In genomic region chr17:66399780-66400179, GRCm38 (mm10) we compare ENCODE assay signal across 26 mouse cellular contexts. TPM values are rescaled to one million over a fixed set of nuclear protein-coding genes. Genes with fewer than 3 reads are reported as not detected.
A peak's percentile ranks its signal among the peaks of the same experiment; 100 is the strongest.
DNase-seq lines count a peak whose midpoint lies in the region; ATAC-seq and TF ChIP-seq lines count a peak whose summit lies in the region.
"Had no signal": no experiment of that assay in that cellular context is flagged by ENCODE, and none has a peak within 500 bp of the region (broad histone marks: within the 10 kb centered on the region; RNA-seq: fewer than 3 reads in every experiment).

No protein-coding gene starts in this region.

- H3K9ac ChIP-seq in intestine, embryonic 14.5 days (ENCODE audit: low read length), result no peak overlapping the region
- no peak overlapping the region for H3K9ac ChIP-seq in intestine, postnatal 0 days (ENCODE audit: low read depth, low read length)
- no peak overlapping the region for H3K9ac ChIP-seq in stomach, embryonic 14.5 days (replicated peaks; ENCODE audit: low read depth, low read length)
- H3K9ac ChIP-seq in stomach, postnatal 0 days (ENCODE audit: low read length), result no peak overlapping the region
- H3K9ac ChIP-seq in stomach, embryonic 15.5 days, result no peak overlapping the region
- H3K9ac ChIP-seq: embryonic facial prominence, embryonic 12.5 days; forebrain, embryonic 12.5 days had no signal

- H3K4me3 ChIP-seq in intestine, embryonic 14.5 days (ENCODE audit: low read depth, low read length), result no peak overlapping the region
- no peak overlapping the region for H3K4me3 ChIP-seq in intestine, postnatal 0 days (ENCODE audit: low read depth, low read length)
- no peak overlapping the region for H3K4me3 ChIP-seq in stomach, embryonic 14.5 days (ENCODE audit: low read depth, low read length)
- H3K4me3 ChIP-seq in stomach, postnatal 0 days (ENCODE audit: low read depth, low read length), result no peak overlapping the region
- H3K4me3 ChIP-seq in stomach, embryonic 15.5 days (replicated peaks), result no peak overlapping the region
- no peak overlapping the region for H3K4me3 ChIP-seq in heart, embryonic 10.5 days
- H3K4me3 ChIP-seq: embryonic facial prominence, embryonic 10.5 days; embryonic facial prominence, embryonic 12.5 days; forebrain, embryonic 10.5 days; forebrain, embryonic 12.5 days had no signal

- H3K4me2 ChIP-seq in intestine, embryonic 14.5 days (ENCODE audit: low read length), result no peak overlapping the region
- no peak overlapping the region for H3K4me2 ChIP-seq in intestine, postnatal 0 days (replicated peaks; ENCODE audit: low read depth)
- H3K4me2 ChIP-seq in stomach, embryonic 14.5 days (replicated peaks; ENCODE audit: low read depth, low read length), result no peak overlapping the region
- no peak overlapping the region for H3K4me2 ChIP-seq in stomach, postnatal 0 days (replicated peaks; ENCODE audit: low read depth)
- no peak overlapping the region for H3K4me2 ChIP-seq in stomach, embryonic 15.5 days
- H3K4me2 ChIP-seq: embryonic facial prominence, embryonic 12.5 days; forebrain, embryonic 12.5 days had no signal

- no peak for DNase-seq in intestine, embryonic 14.5 days (ENCODE audit: low spot score)
- DNase-seq in stomach, postnatal 0 days (ENCODE audit: low spot score), result no peak
- DNase-seq in heart, embryonic 10.5 days (ENCODE audit: low spot score), result no peak
- DNase-seq: adrenal gland, adult 8-10 months; adrenal gland, postnatal 14 days; adrenal gland, postnatal 36 days; B cell, adult 2 months; cerebellum, adult 11-12 months; cerebellum, adult 2 months; cerebellum, adult 9-10 months; cerebellum, postnatal 10 days; cerebellum, postnatal 25 days had no signal

- no peak for ATAC-seq in intestine, embryonic 14.5 days (replicated peaks; ENCODE audit: low FRiP score, low TSS enrichment, low read depth)
- no peak for ATAC-seq in intestine, postnatal 0 days
- ATAC-seq in stomach, embryonic 14.5 days (ENCODE audit: insufficient number of reproducible peaks, insufficient read depth, low FRiP score, low read depth), result no peak
- ATAC-seq in stomach, postnatal 0 days (ENCODE audit: low FRiP score, low TSS enrichment), result no peak
- peak; percentile 39; the same call in 1 of the 2 replicates for ATAC-seq in stomach, embryonic 15.5 days (ENCODE audit: insufficient read depth, low FRiP score, low read depth)
- no peak for ATAC-seq in erythroid progenitor cell, adult 5-6 weeks (replicated peaks; ENCODE audit: low FRiP score, poor library complexity, severe bottlenecking)
- ATAC-seq: activated CD4-positive, CD25-positive, alpha-beta regulatory T cell, adult 4 months; CD4-positive, CD25-positive, alpha-beta regulatory T cell, adult 4 months; forebrain, embryonic 14.5 days; Patski had no signal

- peak overlapping the region; percentile 0; the same call in 1 of the 2 replicates for H3K27ac ChIP-seq in intestine, embryonic 14.5 days (ENCODE audit: low read depth)
- H3K27ac ChIP-seq in intestine, postnatal 0 days (ENCODE audit: low read depth, low read length), result no peak overlapping the region
- peak overlapping the region; percentile 41; the same call in 1 of the 2 replicates for H3K27ac ChIP-seq in stomach, embryonic 14.5 days (ENCODE audit: low read length)
- H3K27ac ChIP-seq in stomach, postnatal 0 days (replicated peaks), result no peak overlapping the region
- peak overlapping the region; percentile 48; the same call in 1 of the 2 replicates for H3K27ac ChIP-seq in stomach, embryonic 15.5 days
- H3K27ac ChIP-seq in heart, embryonic 10.5 days, result no peak overlapping the region
- H3K27ac ChIP-seq: embryonic facial prominence, embryonic 10.5 days; embryonic facial prominence, embryonic 12.5 days; forebrain, embryonic 10.5 days; forebrain, embryonic 12.5 days had no signal

- no peak for TF ChIP-seq EP300 in stomach, postnatal 0 days (optimal IDR thresholded peaks at IDR 0.05)

- peaks cover 7% of the 10 kb centered on the region for H3K4me1 ChIP-seq in intestine, embryonic 14.5 days (replicated peaks; ENCODE audit: control insufficient read depth, insufficient read depth, low read length)
- no peaks in the 10 kb centered on the region for H3K4me1 ChIP-seq in intestine, postnatal 0 days (replicated peaks; ENCODE audit: control insufficient read depth, insufficient read depth, low read length)
- H3K4me1 ChIP-seq in stomach, embryonic 14.5 days (ENCODE audit: control insufficient read depth, insufficient read depth, low read length), result peaks cover 8% of the 10 kb centered on the region
- no peaks in the 10 kb centered on the region for H3K4me1 ChIP-seq in stomach, postnatal 0 days (replicated peaks; ENCODE audit: control insufficient read depth, insufficient read depth)
- H3K4me1 ChIP-seq in stomach, embryonic 15.5 days, result no peaks in the 10 kb centered on the region
- H3K4me1 ChIP-seq in heart, embryonic 10.5 days, result peaks cover 34% of the 10 kb centered on the region

- H3K36me3 ChIP-seq in intestine, embryonic 14.5 days (ENCODE audit: control insufficient read depth, insufficient read depth, low read length), result no peaks in the 10 kb centered on the region
- H3K36me3 ChIP-seq in intestine, postnatal 0 days (ENCODE audit: control insufficient read depth, insufficient read depth), result no peaks in the 10 kb centered on the region
- H3K36me3 ChIP-seq in stomach, embryonic 14.5 days (ENCODE audit: control insufficient read depth, insufficient read depth, low read length), result no peaks in the 10 kb centered on the region
- H3K36me3 ChIP-seq in stomach, postnatal 0 days (ENCODE audit: control insufficient read depth, insufficient read depth, low read length), result no peaks in the 10 kb centered on the region
- H3K36me3 ChIP-seq in stomach, embryonic 15.5 days, result no peaks in the 10 kb centered on the region
- H3K36me3 ChIP-seq in heart, embryonic 10.5 days, result 0 out of 2 replicates have a peak, but pooled peaks cover 2% of the 10 kb centered on the region
- H3K36me3 ChIP-seq: embryonic facial prominence, embryonic 12.5 days; G1E had no signal

- H3K27me3 ChIP-seq in intestine, embryonic 14.5 days (replicated peaks; ENCODE audit: control insufficient read depth, insufficient read depth, low read length), result 0 out of 2 replicates have a peak, but pooled peaks cover 1% of the 10 kb centered on the region
- H3K27me3 ChIP-seq in intestine, postnatal 0 days (replicated peaks; ENCODE audit: control insufficient read depth, insufficient read depth, low read length), result no peaks in the 10 kb centered on the region
- H3K27me3 ChIP-seq in stomach, embryonic 14.5 days (ENCODE audit: control insufficient read depth, insufficient read depth, low read length), result no peaks in the 10 kb centered on the region
- no peaks in the 10 kb centered on the region for H3K27me3 ChIP-seq in stomach, postnatal 0 days (ENCODE audit: control insufficient read depth, insufficient read depth, low read length)
- no peaks in the 10 kb centered on the region; the same call in 1 of the 2 replicates for H3K27me3 ChIP-seq in stomach, embryonic 15.5 days (replicated peaks)
- H3K27me3 ChIP-seq in heart, embryonic 10.5 days (ENCODE audit: insufficient read depth, poor library complexity, severe bottlenecking), result no peaks in the 10 kb centered on the region
- H3K27me3 ChIP-seq: CH12.LX; embryonic facial prominence, embryonic 12.5 days; Patski had no signal

- TF ChIP-seq CTCF in intestine, postnatal 0 days (IDR thresholded peaks at IDR 0.05; ENCODE audit: low read depth), result no peak
- TF ChIP-seq CTCF in stomach, postnatal 0 days (IDR thresholded peaks at IDR 0.05; ENCODE audit: low read depth), result no peak

- 0 out of 2 replicates have a peak, but pooled peaks cover 3% of the 10 kb centered on the region for H3K9me3 ChIP-seq in intestine, embryonic 14.5 days (ENCODE audit: control insufficient read depth, low read length)
- no peaks in the 10 kb centered on the region for H3K9me3 ChIP-seq in intestine, postnatal 0 days (ENCODE audit: control insufficient read depth)
- H3K9me3 ChIP-seq in stomach, embryonic 14.5 days (ENCODE audit: control insufficient read depth, low read depth, low read length), result no peaks in the 10 kb centered on the region
- H3K9me3 ChIP-seq in stomach, postnatal 0 days (ENCODE audit: control insufficient read depth, low read length), result no peaks in the 10 kb centered on the region
- no peaks in the 10 kb centered on the region for H3K9me3 ChIP-seq in stomach, embryonic 15.5 days
- 0 out of 2 replicates have a peak, but pooled peaks cover 2% of the 10 kb centered on the region for H3K9me3 ChIP-seq in heart, embryonic 10.5 days
- H3K9me3 ChIP-seq: embryonic facial prominence, embryonic 10.5 days; forebrain, embryonic 12.5 days had no signal

- WGBS in intestine, embryonic 14.5 days, result 27% methylated on average over 4 of the region's 4 CpGs
- 65% methylated on average over 4 of the region's 4 CpGs for WGBS in intestine, postnatal 0 days
- WGBS in stomach, embryonic 14.5 days, result 51% methylated on average over 4 of the region's 4 CpGs
- WGBS in stomach, postnatal 0 days, result 56% methylated on average over 4 of the region's 4 CpGs
- WGBS in stomach, embryonic 15.5 days, result 54% methylated on average over 4 of the region's 4 CpGs
- WGBS in heart, embryonic 10.5 days, result 89% methylated on average over 4 of the region's 4 CpGs

RNA-seq across cellular contexts. Expression of gene Mtcl1, which starts 49.8 kb away (rescaled TPM):
- 11.7 and 14.6 TPM in 2 replicates for polyA plus RNA-seq in intestine, embryonic 14.5 days (2014; fragmentation: Nextera tagmentation; extraction: Ambion mirVana)
- polyA plus RNA-seq in intestine, postnatal 0 days (2015; fragmentation: Nextera tagmentation; extraction: Ambion mirVana), result 1.5 and 1.9 TPM in 2 replicates
- polyA plus RNA-seq in stomach, embryonic 14.5 days (2014; fragmentation: Nextera tagmentation; extraction: Ambion mirVana), result 13.2 and 14.7 TPM in 2 replicates
- polyA plus RNA-seq in stomach, postnatal 0 days (2015; fragmentation: Nextera tagmentation; extraction: Ambion mirVana), result 1.8 and 2.2 TPM in 2 replicates
- 6.1 and 7.2 TPM in 2 replicates for polyA plus RNA-seq in stomach, embryonic 15.5 days (2015; fragmentation: Nextera tagmentation; extraction: Ambion mirVana)
- 2.4 and 3.7 TPM in 2 replicates for polyA plus RNA-seq in heart, embryonic 10.5 days (2016; fragmentation: Nextera tagmentation; extraction: Ambion mirVana)
- total RNA-seq in erythroid progenitor cell, adult 5-6 weeks (2015; ENCODE audit: low replicate concordance), result not detected in 2 replicates
- total RNA-seq in erythroid progenitor cell, adult 5-6 weeks (2017; ENCODE audit: low replicate concordance), result not detected in 2 replicates
- total RNA-seq: CH12.LX had no signal
- polyA plus RNA-seq: activated CD4-positive, CD25-positive, alpha-beta regulatory T cell, adult 4 months; G1E had no signal

Comparison
In these comparisons a context has a peak if more than half of its experiments do, and no peak if none do; other contexts are left out.
1. H3K27ac ChIP-seq: peak in intestine, embryonic 14.5 days (single experiment), stomach, embryonic 14.5 days (single experiment) and stomach, embryonic 15.5 days (single experiment); none in intestine, postnatal 0 days (single experiment), stomach, postnatal 0 days (single experiment) and heart, embryonic 10.5 days (single experiment).